Mouse (Mus musculus) cortical plate, adult 2 months (tissue): ENCODE results near the gene Pih1d1. TPM values are rescaled to one million over a fixed set of nuclear protein-coding genes. Genes with fewer than 3 reads are reported as not detected.

Source experiments
- H3K27ac ChIP-seq: fragments of 200-500 bp; 2 replicates; pipeline ENCODE4 v1.5.1; 2012; ENCODE audit warnings: low read length, control low read depth, inconsistent platforms; ENCODE audit not compliant: insufficient read depth
- H3K4me1 ChIP-seq: fragments of 200-500 bp; 2 replicates; pipeline ENCODE4 v1.6.1; 2011; ENCODE audit warnings: low read length; ENCODE audit not compliant: control insufficient read depth, insufficient read depth
- H3K4me3 ChIP-seq: fragments of 200-500 bp; 2 replicates; pipeline ENCODE4 v1.5.1; 2011; ENCODE audit warnings: mild to moderate bottlenecking, low read length, control low read depth; ENCODE audit not compliant: insufficient read depth
- CTCF ChIP-seq: fragments of 200-500 bp; IDR thresholded peaks from 2 replicates; pipeline ENCODE4 v1.5.1; 2011; ENCODE audit warnings: mild to moderate bottlenecking, control low read depth, low read length; ENCODE audit not compliant: insufficient read depth; ENCODE audit errors: extremely low read depth
- POLR2A ChIP-seq: fragments of 200-500 bp; IDR thresholded peaks from 2 replicates; pipeline ENCODE4 v1.6.1; 2011; ENCODE audit warnings: mild to moderate bottlenecking, low read length, control low read depth; ENCODE audit not compliant: insufficient read depth; ENCODE audit errors: extremely low read depth
- polyA plus RNA-seq: library from polyadenylated mRNA; depleted of rRNA; stranded (reverse); fragments of >200 nt; gene quantifications from 2 replicates; pipeline ENCODE4 v1.2.3, GENCODE M21; 2012

Gene Pih1d1
- polyA plus RNA-seq, 1 experiment = 59.4 TPM

- no peaks in the 10 kb centered on the region for H3K4me1 ChIP-seq
- H3K27ac ChIP-seq = no peak overlapping the region
- no peak overlapping the region for H3K4me3 ChIP-seq
- TF ChIP-seq CTCF (no peak), POLR2A (no peak)
Observed at GRCm38 (mm10) chr7:45174567-45175280, 20.6 kb downstream of the Pih1d1 start.

GRCm38 (mm10) chr7:45175398-45175797, 21.3 kb downstream of the Pih1d1 start:
- Histone ChIP-seq H3K4me3 (no peak overlapping the region), H3K27ac (no peak overlapping the region), H3K4me1 (no peaks in the 10 kb centered on the region)
- no peak for TF ChIP-seq CTCF
- no peak for TF ChIP-seq POLR2A

GRCm38 (mm10) chr7:45175929-45176328, 21.8 kb downstream of the Pih1d1 start:
- Histone ChIP-seq H3K27ac (no peak overlapping the region), H3K4me3 (no peak overlapping the region), H3K4me1 (no peaks in the 10 kb centered on the region)
- TF ChIP-seq CTCF (no peak), POLR2A (peak; percentile 39; the same call in 1 of the 2 replicates)

- no peak for TF ChIP-seq CTCF
- no peak; the same call in 1 of the 2 replicates for TF ChIP-seq POLR2A
- no peaks in the 10 kb centered on the region for H3K4me1 ChIP-seq
- no peak overlapping the region for H3K27ac ChIP-seq
- H3K4me3 ChIP-seq = no peak overlapping the region
Observed at GRCm38 (mm10) chr7:45176356-45176755, 22.3 kb downstream of the Pih1d1 start.

- Histone ChIP-seq H3K27ac (no peak overlapping the region), H3K4me3 (no peak overlapping the region), H3K4me1 (no peaks in the 10 kb centered on the region)
- TF ChIP-seq CTCF = no peak
- TF ChIP-seq POLR2A = no peak
Observed at GRCm38 (mm10) chr7:45178550-45178949, 24.4 kb downstream of the Pih1d1 start.

DNA sequence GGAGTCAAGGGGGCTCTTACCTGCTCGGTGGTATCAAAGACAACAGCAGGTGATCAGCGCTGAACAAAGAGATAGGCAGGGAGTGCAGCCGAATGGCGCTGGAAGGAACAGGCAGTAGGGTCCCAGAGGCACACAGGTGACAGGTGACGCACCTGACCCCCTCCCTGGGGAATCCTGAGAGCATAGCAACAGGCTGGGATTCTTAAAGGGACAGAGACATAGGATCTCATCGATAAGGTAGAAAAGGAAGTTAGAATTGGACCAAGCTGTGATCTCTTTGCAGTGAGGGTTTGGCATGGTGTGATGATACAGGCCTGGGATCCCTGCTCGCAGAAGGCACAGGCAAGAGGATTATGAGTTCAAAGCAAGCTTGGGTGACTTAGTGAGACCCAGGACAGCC, 25.4 kb downstream of the Pih1d1 start, which contains the start of gene Gfy:
Gene Gfy (minus strand): TSS at position 101 of the 400 bp plus-strand sequence.
- Histone ChIP-seq H3K4me1 (no peaks in the 10 kb centered on the region), H3K4me3 (no peak within 1 kb of the TSS), H3K27ac (no peak within 1 kb of the TSS)
- TF ChIP-seq POLR2A (no peak), CTCF (no peak)

GRCm38 (mm10) chr7:45180896-45181477, 26.9 kb downstream of the Pih1d1 start, which contains the start of gene Pth2:
Pth2 (plus strand) TSS chr7:45180995.
- Histone ChIP-seq H3K4me1 (no peaks in the 10 kb centered on the region), H3K27ac (no peak within 1 kb of the TSS), H3K4me3 (no peak within 1 kb of the TSS)
- TF ChIP-seq CTCF (no peak), POLR2A (no peak)

DNA sequence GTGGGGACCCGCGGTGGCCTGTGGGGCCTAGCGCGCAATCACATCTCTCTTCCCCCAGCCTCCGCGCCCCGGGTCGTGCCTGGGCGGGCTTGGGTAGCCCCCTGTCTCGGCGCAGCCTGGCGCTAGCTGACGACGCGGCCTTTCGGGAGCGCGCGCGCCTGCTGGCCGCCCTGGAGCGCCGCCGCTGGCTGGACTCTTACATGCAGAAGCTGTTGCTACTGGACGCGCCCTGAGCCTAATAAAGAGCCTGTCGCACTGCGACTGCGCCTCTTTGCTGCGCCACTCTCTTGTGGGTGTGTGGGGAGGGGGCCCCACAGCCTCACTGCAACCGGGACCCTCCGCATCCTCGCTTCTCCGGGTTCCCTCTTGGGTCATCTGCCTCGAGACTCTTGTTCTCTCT, 27.4 kb downstream of the Pih1d1 start:
- Histone ChIP-seq H3K4me3 (no peak overlapping the region), H3K4me1 (no peaks in the 10 kb centered on the region), H3K27ac (no peak overlapping the region)
- TF ChIP-seq POLR2A (no peak), CTCF (no peak)

DNA sequence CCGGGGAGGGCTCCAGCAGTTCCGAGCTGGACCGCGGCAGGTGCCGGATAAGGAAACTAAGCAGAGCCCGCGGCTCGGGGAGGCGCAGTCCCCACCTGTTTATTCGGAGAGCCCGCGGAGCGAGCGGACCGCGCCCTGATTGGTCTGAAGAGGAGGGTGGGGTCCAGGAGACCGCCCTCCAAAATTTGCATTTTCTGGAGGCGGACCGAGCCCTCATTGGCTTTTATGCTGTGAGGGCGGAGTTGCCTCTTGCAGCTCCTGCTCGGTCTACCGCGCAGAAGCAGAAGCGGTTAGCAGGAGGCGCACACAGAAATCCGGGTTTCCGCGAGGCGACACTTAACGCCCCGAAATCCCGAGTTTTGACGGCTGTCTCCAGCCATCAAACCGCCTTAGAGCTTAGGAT, 28.1 kb downstream of the Pih1d1 start:
- TF ChIP-seq POLR2A (peak; percentile 90), CTCF (no peak)

GRCm38 (mm10) chr7:45182606-45183005, 28.5 kb downstream of the Pih1d1 start:
- no peak overlapping the region for H3K4me3 ChIP-seq
- H3K4me1 ChIP-seq = no peaks in the 10 kb centered on the region
- no peak overlapping the region for H3K27ac ChIP-seq
- TF ChIP-seq CTCF (no peak), POLR2A (no peak)

More for the DNA sequence above, 28.1 kb downstream of the Pih1d1 start:
- Histone ChIP-seq H3K4me3 (no peak overlapping the region), H3K27ac (no peak overlapping the region), H3K4me1 (no peaks in the 10 kb centered on the region)
